ENCODE assay signal across 9 mouse cellular contexts in the genomic region with DNA sequence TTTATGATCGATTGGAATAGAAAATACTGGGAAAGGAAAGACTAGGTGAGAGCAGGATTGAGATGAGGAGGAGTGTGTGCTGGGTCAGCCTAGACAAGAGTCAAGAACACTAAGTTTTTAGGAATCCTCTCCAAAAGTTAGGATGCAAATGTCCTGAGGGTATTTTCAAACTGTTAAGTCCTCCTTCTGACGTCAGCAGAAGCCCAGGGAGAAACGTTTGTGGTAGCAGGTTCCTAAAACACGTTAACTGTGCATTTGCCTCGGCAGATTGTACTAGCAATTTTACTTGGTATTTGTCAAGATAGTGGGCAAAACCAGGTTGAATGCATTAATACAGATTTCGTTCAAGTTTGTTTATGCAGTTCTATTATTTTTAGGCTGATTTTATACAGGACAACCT. TPM values are rescaled to one million over a fixed set of nuclear protein-coding genes. Genes with fewer than 3 reads are reported as not detected.
DNase-seq lines count a peak whose midpoint lies in the region; ATAC-seq and TF ChIP-seq lines count a peak whose summit lies in the region.
"Had no signal": no experiment of that assay in that cellular context is flagged by ENCODE, and none has a peak within 500 bp of the region (broad histone marks: within the 10 kb centered on the region; RNA-seq: fewer than 3 reads in every experiment).

No protein-coding gene starts in this region.

- H3K4me2 ChIP-seq in heart, embryonic 11.5 days = peak overlapping the region; percentile 69
- H3K4me2 ChIP-seq in hindbrain, embryonic 12.5 days (replicated peaks) = peak overlapping the region; percentile 79
- H3K4me2 ChIP-seq in midbrain, embryonic 12.5 days (replicated peaks) = peak overlapping the region; percentile 76

- TF ChIP-seq POLR2A in kidney, adult 2 months (IDR thresholded peaks at IDR 0.05; ENCODE audit: low read depth, low read length) = no peak

- H3K9me3 ChIP-seq in heart, embryonic 11.5 days (replicated peaks; ENCODE audit: control insufficient read depth, low read length) = no peaks in the 10 kb centered on the region
- no peaks in the 10 kb centered on the region for H3K9me3 ChIP-seq in ES-E14 (ENCODE audit: control insufficient read depth, insufficient read depth, low read depth, low read length)
- no peaks in the 10 kb centered on the region for H3K9me3 ChIP-seq in hindbrain, embryonic 12.5 days (replicated peaks)
- H3K9me3 ChIP-seq in midbrain, embryonic 12.5 days = no peaks in the 10 kb centered on the region

- DNase-seq in heart, postnatal 36 days = no peak
- DNase-seq in ES-E14 (ENCODE audit: low read depth, low spot score) = no peak
- no peak for DNase-seq in right cerebral cortex, postnatal 14 days
- no peak for DNase-seq in ovary, postnatal 36 days (ENCODE audit: low spot score)
- no peak for DNase-seq in kidney, adult 2 months
- DNase-seq: cerebellum, postnatal 36 days had no signal

- in situ Hi-C loops in ES-E14 (cut with MboI; ENCODE audit: low sequenced_read_pairs in 2 of 2, unreplicated experiment in 2 of 2) = no loop called here

- H3K9ac ChIP-seq in heart, embryonic 11.5 days (ENCODE audit: low read depth, low read length) = peak overlapping the region; percentile 81
- H3K9ac ChIP-seq in ES-E14 (ENCODE audit: insufficient read depth, low read depth, low read length, poor library complexity, severe bottlenecking) = peak overlapping the region; percentile 99; the same call in 1 of the 2 replicates
- H3K9ac ChIP-seq in hindbrain, embryonic 12.5 days = peak overlapping the region; percentile 63
- peak overlapping the region; percentile 64 for H3K9ac ChIP-seq in midbrain, embryonic 12.5 days (replicated peaks)

- peak overlapping the region; percentile 58 for H3K4me3 ChIP-seq in heart, embryonic 11.5 days (ENCODE audit: low read depth, low read length)
- H3K4me3 ChIP-seq in ES-E14 (ENCODE audit: insufficient read depth in 1 of 2, low read depth in 1 of 2, low read length in 2 of 2, poor library complexity in 1 of 2, severe bottlenecking in 1 of 2) = peak overlapping the region; percentile 96 to 98
- peak overlapping the region; percentile 66 for H3K4me3 ChIP-seq in hindbrain, embryonic 12.5 days
- H3K4me3 ChIP-seq in midbrain, embryonic 12.5 days = peak overlapping the region; percentile 76
- H3K4me3 ChIP-seq in kidney, adult 2 months (ENCODE audit: insufficient read depth, low read depth, low read length) = no peak overlapping the region

- H3K27me3 ChIP-seq in heart, embryonic 11.5 days (ENCODE audit: control insufficient read depth, insufficient read depth, low read length) = no peaks in the 10 kb centered on the region
- H3K27me3 ChIP-seq in hindbrain, embryonic 12.5 days = 0 out of 2 replicates have a peak, but pooled peaks cover 3% of the 10 kb centered on the region
- H3K27me3 ChIP-seq in midbrain, embryonic 12.5 days = no peaks in the 10 kb centered on the region
- no peaks in the 10 kb centered on the region for H3K27me3 ChIP-seq in kidney, adult 2 months (replicated peaks; ENCODE audit: control insufficient read depth, insufficient read depth, low read length)

- WGBS in heart, embryonic 11.5 days (ENCODE audit: insufficient replicate concordance) = 15% methylated on average over 6 of the region's 6 CpGs
- WGBS in hindbrain, embryonic 12.5 days = 17% methylated on average over 6 of the region's 6 CpGs
- 22% methylated on average over 6 of the region's 6 CpGs for WGBS in midbrain, embryonic 12.5 days
- WGBS in kidney, adult 2 months = 12% methylated on average over 6 of the region's 6 CpGs

- H3K4me1 ChIP-seq in heart, embryonic 11.5 days (ENCODE audit: control insufficient read depth, insufficient read depth, low read length) = peaks cover 6% of the 10 kb centered on the region; the same call in 1 of the 2 replicates
- peaks cover 3 to 6% of the 10 kb centered on the region in 2 experiments; a peak in 3 of 4 replicates for H3K4me1 ChIP-seq in ES-E14 (ENCODE audit: control insufficient read depth in 2 of 2, insufficient read depth in 2 of 2, low read length in 2 of 2, poor library complexity in 1 of 2)
- peaks cover 13% of the 10 kb centered on the region for H3K4me1 ChIP-seq in hindbrain, embryonic 12.5 days
- peaks cover 12% of the 10 kb centered on the region for H3K4me1 ChIP-seq in midbrain, embryonic 12.5 days
- H3K4me1 ChIP-seq in kidney, adult 2 months (ENCODE audit: control insufficient read depth, insufficient read depth, low read length) = peaks cover 2% of the 10 kb centered on the region; the same call in 1 of the 2 replicates

- intact Hi-C loops in heart, postnatal 36 days (cut with DNase I) = loop anchor here (10.0 kb wide), 1 partner anchor 299 kb away; no protein-coding TSS in a partner anchor

- ATAC-seq in heart, embryonic 11.5 days (replicated peaks; ENCODE audit: insufficient number of reproducible peaks, low FRiP score, low TSS enrichment) = no peak
- no peak for ATAC-seq in hindbrain, embryonic 12.5 days (ENCODE audit: low FRiP score)
- ATAC-seq in midbrain, embryonic 12.5 days (ENCODE audit: low FRiP score, low read depth) = no peak

- no peak overlapping the region for H3K27ac ChIP-seq in heart, embryonic 11.5 days (ENCODE audit: low read depth, low read length)
- H3K27ac ChIP-seq in ES-E14 (ENCODE audit: insufficient read depth, low read depth, low read length, poor library complexity, severe bottlenecking) = peak overlapping the region; percentile 99; the same call in 1 of the 2 replicates
- no peak overlapping the region for H3K27ac ChIP-seq in hindbrain, embryonic 12.5 days
- H3K27ac ChIP-seq in midbrain, embryonic 12.5 days (replicated peaks) = no peak overlapping the region
- no peak overlapping the region for H3K27ac ChIP-seq in kidney, adult 2 months (ENCODE audit: insufficient read depth, low read depth, low read length)

- no peak for TF ChIP-seq CTCF in kidney, adult 2 months (conservative IDR thresholded peaks at IDR 0.05; ENCODE audit: insufficient read depth, insufficient read length, low read depth, low read length)

- peaks cover 3% of the 10 kb centered on the region; the same call in 1 of the 2 replicates for H3K36me3 ChIP-seq in heart, embryonic 11.5 days (ENCODE audit: control insufficient read depth, insufficient read depth, low read length)
- peaks cover 12% of the 10 kb centered on the region for H3K36me3 ChIP-seq in ES-E14 (ENCODE audit: control insufficient read depth, insufficient read depth, low read length, poor library complexity, severe bottlenecking)
- peaks cover 14% of the 10 kb centered on the region for H3K36me3 ChIP-seq in hindbrain, embryonic 12.5 days
- H3K36me3 ChIP-seq in midbrain, embryonic 12.5 days = peaks cover 27% of the 10 kb centered on the region
- no peaks in the 10 kb centered on the region for H3K36me3 ChIP-seq in kidney, adult 2 months (ENCODE audit: control insufficient read depth, insufficient read depth, low read length)

TF ChIP-seq in ES-E14, 5 proteins besides CTCF, POLR2A, EP300 and RAD21:
- no peak for TF ChIP-seq ZC3H11A (IDR thresholded peaks at IDR 0.05; ENCODE audit: borderline replicate concordance, low read depth, low read length)
- TF ChIP-seq ZNF384 (IDR thresholded peaks at IDR 0.05; ENCODE audit: low read depth, low read length) = no peak
- TF ChIP-seq CHD2 (IDR thresholded peaks at IDR 0.05; ENCODE audit: low read depth, low read length) = no peak
- TF ChIP-seq MAFK (IDR thresholded peaks at IDR 0.05; ENCODE audit: insufficient read depth, low read depth, low read length) = no peak
- no peak for TF ChIP-seq HCFC1 (IDR thresholded peaks at IDR 0.05; ENCODE audit: borderline replicate concordance, insufficient read depth, low read length)

RNA-seq across cellular contexts. Expression of gene Cep55, which starts 1.0 kb away (rescaled TPM):
- 28.1 and 30.5 TPM in 2 replicates for polyA plus RNA-seq in heart, embryonic 11.5 days (2014; fragmentation: Nextera tagmentation; extraction: Ambion mirVana)
- under 1 TPM; 0.44 to 0.46 TPM for total RNA-seq in heart, postnatal 36 days (2021)
- total RNA-seq in ES-E14 (2012; rRNA removed) = 43.5 and 51.1 TPM in 2 replicates
- 26.8 TPM in 2 replicates for polyA plus RNA-seq in hindbrain, embryonic 12.5 days (2016; fragmentation: Nextera tagmentation; extraction: Ambion mirVana)
- 41.8 and 42.7 TPM in 2 replicates for polyA plus RNA-seq in midbrain, embryonic 12.5 days (2016; fragmentation: Nextera tagmentation; extraction: Ambion mirVana)
- polyA plus RNA-seq in kidney, adult 2 months (2012; rRNA removed) = 0.14 and 0.15 TPM in 2 replicates

RNA-seq across cellular contexts. Expression of gene Myof, which starts 12.4 kb away (rescaled TPM):
- polyA plus RNA-seq in heart, embryonic 11.5 days (2014; fragmentation: Nextera tagmentation; extraction: Ambion mirVana) = 7.4 and 8.5 TPM in 2 replicates
- total RNA-seq in heart, postnatal 36 days (2021) = 10 to 100 TPM; 10.3 to 10.8 TPM
- total RNA-seq in ES-E14 (2012; rRNA removed) = 29.8 and 44.3 TPM in 2 replicates
- 6.9 and 9.5 TPM in 2 replicates for polyA plus RNA-seq in hindbrain, embryonic 12.5 days (2016; fragmentation: Nextera tagmentation; extraction: Ambion mirVana)
- polyA plus RNA-seq in midbrain, embryonic 12.5 days (2016; fragmentation: Nextera tagmentation; extraction: Ambion mirVana) = 4.8 and 5.5 TPM in 2 replicates
- polyA plus RNA-seq in kidney, adult 2 months (2012; rRNA removed) = 24.2 and 27.5 TPM in 2 replicates

RNA-seq across cellular contexts. Expression of gene Ffar4, which starts 41.1 kb away (rescaled TPM):
- 0.15 TPM in 1 of 2 replicates, not detected in the other for polyA plus RNA-seq in heart, embryonic 11.5 days (2014; fragmentation: Nextera tagmentation; extraction: Ambion mirVana)
- total RNA-seq in heart, postnatal 36 days (2021) = under 1 TPM in 1 of 2 experiments, not detected in 1; 0.22 TPM
- 0.22 and 0.90 TPM in 2 replicates for total RNA-seq in ES-E14 (2012; rRNA removed)
- not detected in 2 replicates for polyA plus RNA-seq in hindbrain, embryonic 12.5 days (2016; fragmentation: Nextera tagmentation; extraction: Ambion mirVana)
- not detected in 2 replicates for polyA plus RNA-seq in midbrain, embryonic 12.5 days (2016; fragmentation: Nextera tagmentation; extraction: Ambion mirVana)
- 1.8 and 2.2 TPM in 2 replicates for polyA plus RNA-seq in kidney, adult 2 months (2012; rRNA removed)

Comparison
In these comparisons a context has a peak if more than half of its experiments do, and no peak if none do; other contexts are left out.
1. RNA of gene Cep55, which starts 1.0 kb away (polyA plus RNA-seq): 41.8 to 42.7 TPM in midbrain, embryonic 12.5 days, 28.1 to 30.5 TPM in heart, embryonic 11.5 days and 26.8 TPM in hindbrain, embryonic 12.5 days; 0.14 to 0.15 TPM in kidney, adult 2 months; every median in the first group is over 10 times any median in the second.
2. Peak in every context shown above with its lines, with median percentiles within 50 percentile points of each other: H3K4me2 ChIP-seq and H3K9ac ChIP-seq.